Mouse (Mus musculus) brown adipose tissue, adult 24 weeks (tissue): ENCODE results near the gene Gm21789. TPM values are rescaled to one million over a fixed set of nuclear protein-coding genes. Genes with fewer than 3 reads are reported as not detected.
"Not testable (repeated sequence)": the region's sequence is repeated elsewhere in the genome, so short reads cannot be mapped to it uniquely, and the experiment has no call there.

Experiments used
- H3K27ac ChIP-seq: fragments of 200-500 bp; replicated peaks from 2 replicates; pipeline ENCODE4 v1.5.1; 2012; ENCODE audit warnings: low read depth, mild to moderate bottlenecking, low read length
- H3K4me1 ChIP-seq: fragments of 200-500 bp; 2 replicates; pipeline ENCODE4 v1.6.1; 2012; ENCODE audit warnings: low read length, mixed read lengths; ENCODE audit not compliant: control insufficient read depth, insufficient read depth, insufficient read length
- H3K4me3 ChIP-seq: fragments of 200-500 bp; 2 replicates; pipeline ENCODE4 v1.5.1; 2012; ENCODE audit warnings: low read depth, mild to moderate bottlenecking, low read length, moderate library complexity; ENCODE audit not compliant: insufficient read depth
- polyA plus RNA-seq: library from polyadenylated mRNA; stranded (reverse); fragments of >200 nt; gene quantifications from 2 replicates; pipeline ENCODE4 v1.2.4, GENCODE M21; 2012; ENCODE audit not compliant: missing spikeins, insufficient read depth, insufficient read length

Gene Gm21789
- not detected in 2 replicates for polyA plus RNA-seq

- not testable (repeated sequence) for H3K27ac ChIP-seq, H3K4me1 ChIP-seq, H3K4me3 ChIP-seq
These were observed at the start of gene Gm21789 for GRCm38 (mm10) chrX:32941468-32941867. Gene Gm21789, plus strand, starts transcription at chrX:32941768.

DNA sequence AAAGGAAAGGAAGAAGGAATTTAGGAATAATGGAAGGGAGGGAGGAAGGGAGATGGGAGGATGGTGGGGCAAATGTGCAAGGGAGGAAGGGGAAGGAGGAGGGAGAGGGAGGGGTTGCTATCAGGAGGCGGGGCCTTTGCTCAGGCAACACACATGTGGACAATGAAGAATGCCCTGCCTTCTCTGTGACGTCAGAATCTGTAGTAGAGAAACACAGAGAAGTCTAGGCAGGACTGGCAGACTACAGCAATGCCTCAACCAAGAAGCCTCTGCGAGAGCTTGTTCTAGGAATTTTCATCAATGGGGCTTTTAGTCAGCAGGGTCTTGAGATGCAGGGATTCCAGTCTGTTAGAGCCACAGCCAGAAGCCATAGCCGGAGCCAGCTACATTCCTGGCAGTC lies 47.2 kb upstream of the Gm21789 start, which contains the start of gene Btbd35f30:
Btbd35f30 (plus strand) TSS at position 301 of the 400 bp plus-strand sequence.
- H3K4me3 ChIP-seq, H3K4me1 ChIP-seq, H3K27ac ChIP-seq: not testable (repeated sequence)

DNA sequence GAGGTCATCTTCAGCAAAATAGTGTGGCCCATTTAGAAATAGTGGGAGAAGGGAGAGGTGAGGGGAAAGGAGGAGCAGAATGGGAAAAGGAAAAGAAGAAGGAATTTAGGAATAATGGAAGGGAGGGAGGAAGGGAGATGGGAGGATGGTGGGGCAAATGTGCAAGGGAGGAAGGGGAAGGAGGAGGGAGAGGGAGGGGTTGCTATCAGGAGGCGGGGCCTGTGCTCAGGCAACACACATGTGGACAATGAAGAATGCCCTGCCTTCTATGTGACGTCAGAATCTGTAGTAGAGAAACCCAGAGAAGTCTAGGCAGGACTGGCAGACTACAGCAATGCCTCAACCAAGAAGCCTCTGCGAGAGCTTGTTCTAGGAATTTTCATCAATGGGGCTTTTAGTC lies 32.0 kb downstream of the Gm21789 start, which contains the start of gene Btbd35f5:
Btbd35f5 (plus strand) TSS at position 301 of the 400 bp plus-strand sequence.
- not testable (repeated sequence) for H3K27ac ChIP-seq, H3K4me3 ChIP-seq, H3K4me1 ChIP-seq

Other genes starting within 250 kb of the Gm21789 start
- gene Btbd35f21, start 215.7 kb upstream of the Gm21789 start, polyA plus RNA-seq = not detected in 2 replicates
- gene Btbd35f30, start 47.1 kb upstream of the Gm21789 start, polyA plus RNA-seq = not detected in 2 replicates
- not detected in 2 replicates for gene Btbd35f5, start 32.1 kb downstream of the Gm21789 start, polyA plus RNA-seq